Mouse (Mus musculus): ENCODE measurements around the gene Dync1i2.

Gene Dync1i2

GRCm38 (mm10) chr2:71211591-71212359, at the start of gene Dync1i2:
TSS of gene Dync1i2 (plus strand) at chr2:71211706.
- in situ Hi-C loops (cut with MboI, MseI), result no loop called here

GRCm38 (mm10) chr2:71162831-71163621, 48.5 kb upstream of the Dync1i2 start:
- in situ Hi-C loops (cut with MboI, MseI), result loop anchor here (25.0 kb wide), 1 partner anchor 1024 kb away; no protein-coding TSS in a partner anchor

- in situ Hi-C loops (cut with MboI, MseI), result loop anchor here (25.0 kb wide), 1 partner anchor 1020 kb away; no protein-coding TSS in a partner anchor
These were observed 44.3 kb upstream of the Dync1i2 start for GRCm38 (mm10) chr2:71167211-71167610.

GRCm38 (mm10) chr2:71168461-71169021, 43.0 kb upstream of the Dync1i2 start:
- in situ Hi-C loops (cut with MboI, MseI), result loop anchor here (25.0 kb wide), 1 partner anchor 1019 kb away; no protein-coding TSS in a partner anchor

GRCm38 (mm10) chr2:71173031-71173430, 38.5 kb upstream of the Dync1i2 start:
- in situ Hi-C loops (cut with MboI, MseI), result loop anchor here (25.0 kb wide), 1 partner anchor 1014 kb away; no protein-coding TSS in a partner anchor

GRCm38 (mm10) chr2:71176329-71177249, 34.9 kb upstream of the Dync1i2 start:
- in situ Hi-C loops (cut with MboI, MseI), result no loop called here

GRCm38 (mm10) chr2:71177250-71177615, 34.3 kb upstream of the Dync1i2 start:
- in situ Hi-C loops (cut with MboI, MseI), result no loop called here

- in situ Hi-C loops (cut with MboI, MseI), result no loop called here
These were observed 33.7 kb upstream of the Dync1i2 start for GRCm38 (mm10) chr2:71177760-71178159.

- in situ Hi-C loops (cut with MboI, MseI), result no loop called here
These were observed 31.8 kb upstream of the Dync1i2 start for GRCm38 (mm10) chr2:71179716-71180115.

GRCm38 (mm10) chr2:71180566-71181217, 30.8 kb upstream of the Dync1i2 start:
- in situ Hi-C loops (cut with MboI, MseI), result no loop called here

GRCm38 (mm10) chr2:71187950-71188349, 23.6 kb upstream of the Dync1i2 start:
- in situ Hi-C loops (cut with MboI, MseI), result no loop called here

- in situ Hi-C loops (cut with MboI, MseI), result no loop called here
These were observed 22.6 kb upstream of the Dync1i2 start for GRCm38 (mm10) chr2:71188861-71189260.

GRCm38 (mm10) chr2:71191391-71192194, 19.9 kb upstream of the Dync1i2 start:
- in situ Hi-C loops (cut with MboI, MseI), result no loop called here

GRCm38 (mm10) chr2:71192195-71192807, 19.2 kb upstream of the Dync1i2 start:
- in situ Hi-C loops (cut with MboI, MseI), result no loop called here

- in situ Hi-C loops (cut with MboI, MseI), result no loop called here
These were observed 17.2 kb upstream of the Dync1i2 start for GRCm38 (mm10) chr2:71194137-71194960.

GRCm38 (mm10) chr2:71196947-71197346, 14.6 kb upstream of the Dync1i2 start:
- in situ Hi-C loops (cut with MboI, MseI), result no loop called here

GRCm38 (mm10) chr2:71198907-71199306, 12.6 kb upstream of the Dync1i2 start:
- in situ Hi-C loops (cut with MboI, MseI), result no loop called here

- in situ Hi-C loops (cut with MboI, MseI), result no loop called here
These were observed 11.0 kb upstream of the Dync1i2 start for GRCm38 (mm10) chr2:71200485-71200884.
